ENCODE assay signal across 19 mouse cellular contexts in the genomic region with DNA sequence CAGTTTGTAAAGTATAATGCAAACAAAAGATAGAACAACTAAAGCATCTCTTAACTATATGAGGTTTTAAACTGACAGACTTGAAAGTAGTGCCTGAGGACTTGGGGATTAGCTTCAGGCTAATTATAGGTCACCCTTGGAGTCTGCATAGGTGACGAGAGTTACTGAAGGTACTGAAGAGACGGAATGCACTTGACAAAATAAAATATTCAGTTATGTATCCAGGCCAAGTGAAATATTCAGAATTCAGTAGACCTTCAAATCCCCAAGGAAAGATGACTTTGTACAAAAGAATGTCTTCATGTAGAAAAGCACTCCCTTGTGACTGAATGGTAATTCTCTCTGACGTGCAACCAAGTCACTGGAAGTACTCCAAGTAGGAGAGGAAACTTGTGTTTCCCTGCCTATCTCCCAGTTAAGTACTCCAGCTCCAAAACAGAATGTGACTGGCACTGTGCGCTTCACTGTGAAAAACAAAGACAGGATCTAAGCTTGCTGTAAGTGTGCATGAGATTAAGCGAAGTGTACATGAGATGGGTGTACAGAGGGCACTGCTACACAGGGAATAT.
DNase-seq lines count a peak whose midpoint lies in the region; ATAC-seq and TF ChIP-seq lines count a peak whose summit lies in the region.
"Had no signal": no experiment of that assay in that cellular context is flagged by ENCODE, and none has a peak within 500 bp of the region (broad histone marks: within the 10 kb centered on the region; RNA-seq: fewer than 3 reads in every experiment).

No protein-coding gene starts in this region.

- in situ Hi-C loops in Patski (cut with MboI; ENCODE audit: low pct_unique_long_range_greater_than_20kb): no loop called here

- DNase-seq in heart, adult 9 months (ENCODE audit: low spot score in 2 of 2): peak; percentile 2 to 5
- DNase-seq in heart, embryonic 10.5 days (ENCODE audit: low spot score): no peak
- DNase-seq in 3T3-L1 (ENCODE audit: low read depth, low spot score) (peak; percentile 72), Patski (ENCODE audit: low read depth, low spot score) (peak; percentile 70)
- DNase-seq in right cerebral cortex, postnatal 36 days (ENCODE audit: low spot score in 2 of 2): no peak
- DNase-seq in layer of hippocampus, adult 8-10 months (ENCODE audit: low spot score in 2 of 2): no peak
- DNase-seq: cerebellum, adult 9-11 months; kidney, adult 8-10 months; kidney, postnatal 25 days; layer of hippocampus, adult 9-11 months; lung, adult 18-20 months; right cerebral cortex, postnatal 14 days had no signal

- H3K4me1 ChIP-seq in heart, embryonic 10.5 days: no peaks in the 10 kb centered on the region
- peaks cover 9% of the 10 kb centered on the region for H3K4me1 ChIP-seq in heart, embryonic 16.5 days (ENCODE audit: control insufficient read depth, insufficient read depth, low read length)
- H3K4me1 ChIP-seq: embryonic facial prominence, embryonic 12.5 days; limb, embryonic 10.5 days; midbrain, embryonic 15.5 days had no signal

- H3K9me3 ChIP-seq in heart, embryonic 10.5 days: no peaks in the 10 kb centered on the region
- no peaks in the 10 kb centered on the region for H3K9me3 ChIP-seq in heart, embryonic 16.5 days (replicated peaks; ENCODE audit: control insufficient read depth, low read length)
- H3K9me3 ChIP-seq: embryonic facial prominence, embryonic 12.5 days; limb, embryonic 10.5 days; midbrain, embryonic 15.5 days had no signal

- POLR2A ChIA-PET in Patski (lab: Charles Lee): interaction anchor here (0.6 kb wide), 1 partner anchor 31 kb away, joined by 4 read pairs; no protein-coding TSS in a partner anchor

- H3K9ac ChIP-seq in heart, embryonic 16.5 days (ENCODE audit: low read length): no peak overlapping the region
- H3K9ac ChIP-seq: embryonic facial prominence, embryonic 12.5 days; midbrain, embryonic 15.5 days had no signal

- H3K4me3 ChIP-seq in heart, embryonic 10.5 days: no peak overlapping the region
- H3K4me3 ChIP-seq in heart, embryonic 16.5 days (ENCODE audit: low read length): no peak overlapping the region
- H3K4me3 ChIP-seq: embryonic facial prominence, embryonic 12.5 days; limb, embryonic 10.5 days; midbrain, embryonic 15.5 days; myocyte had no signal

- H3K27me3 ChIP-seq in heart, embryonic 10.5 days (ENCODE audit: insufficient read depth, poor library complexity, severe bottlenecking): no peaks in the 10 kb centered on the region
- H3K27me3 ChIP-seq in Patski: no peaks in the 10 kb centered on the region
- no peaks in the 10 kb centered on the region for H3K27me3 ChIP-seq in heart, embryonic 16.5 days (ENCODE audit: control insufficient read depth, insufficient read depth, low read length)
- H3K27me3 ChIP-seq: embryonic facial prominence, embryonic 12.5 days; midbrain, embryonic 15.5 days had no signal

- H3K36me3 ChIP-seq in heart, embryonic 10.5 days: no peaks in the 10 kb centered on the region
- H3K36me3 ChIP-seq in heart, embryonic 16.5 days (ENCODE audit: control insufficient read depth, insufficient read depth): no peaks in the 10 kb centered on the region
- H3K36me3 ChIP-seq: embryonic facial prominence, embryonic 12.5 days; limb, embryonic 10.5 days; midbrain, embryonic 15.5 days had no signal

- peak overlapping the region; percentile 27; the same call in 1 of the 2 replicates for H3K4me2 ChIP-seq in heart, embryonic 16.5 days (ENCODE audit: low read depth, low read length)
- H3K4me2 ChIP-seq: embryonic facial prominence, embryonic 12.5 days; midbrain, embryonic 15.5 days had no signal

- CTCF ChIA-PET in Patski (lab: Charles Lee): interaction anchor here (1.1 to 1.2 kb wide), 2 partner anchors 8 to 110 kb away, joined by 3 read pairs; no protein-coding TSS in a partner anchor

- TF ChIP-seq CTCF in Patski (IDR thresholded peaks at IDR 0.05): no peak

- ATAC-seq in Patski: peak; percentile 99
- ATAC-seq in heart, embryonic 16.5 days (replicated peaks; ENCODE audit: extremely low read depth, insufficient read depth, low FRiP score): peak; percentile 63
- ATAC-seq: CD4-positive, CD25-positive, alpha-beta regulatory T cell, adult 4 months; forebrain, embryonic 16.5 days; midbrain, embryonic 15.5 days had no signal

- 64% methylated on average over 5 of the region's 5 CpGs for WGBS in heart, embryonic 10.5 days
- WGBS in heart, embryonic 16.5 days: 49% methylated on average over 5 of the region's 5 CpGs

- H3K27ac ChIP-seq in heart, embryonic 10.5 days: no peak overlapping the region
- peak overlapping the region; percentile 56; the same call in 1 of the 2 replicates for H3K27ac ChIP-seq in heart, embryonic 16.5 days (ENCODE audit: low read length)
- H3K27ac ChIP-seq: embryonic facial prominence, embryonic 12.5 days; limb, embryonic 10.5 days; midbrain, embryonic 15.5 days had no signal

Comparison
In these comparisons a context has a peak if more than half of its experiments do, and no peak if none do; other contexts are left out.
1. DNase-seq: peak in heart, adult 9 months (2 of 2), 3T3-L1 (single experiment) and Patski (single experiment); none in heart, embryonic 10.5 days (single experiment), right cerebral cortex, postnatal 36 days (0 of 2) and layer of hippocampus, adult 8-10 months (0 of 2).